Mouse (Mus musculus) embryonic facial prominence, embryonic 14.5 days (tissue): ENCODE measurements around the gene Tnc. TPM values are rescaled to one million over a fixed set of nuclear protein-coding genes. Genes with fewer than 3 reads are reported as not detected.

Source experiments
- ATAC-seq: fragments of 200-750 bp; cut with Nextera tagmentation; 2 replicates; pipeline ENCODE4 v1.8.0; 2017; ENCODE audit warnings: low read depth, moderate number of reproducible peaks, moderate TSS enrichment
- DNase-seq: peaks from one replicate; pipeline ENCODE4 v3.0.0-alpha.2; 2015; ENCODE audit warnings: low spot score
- H3K27ac ChIP-seq: fragments of 300-500 bp; sonication (generic); replicated peaks from 2 replicates; pipeline ENCODE4 v1.5.1; 2014; ENCODE audit warnings: low read depth, mild to moderate bottlenecking, low read length, moderate library complexity
- H3K27me3 ChIP-seq: fragments of 300-500 bp; sonication (generic); replicated peaks from 2 replicates; pipeline ENCODE4 v1.6.1; 2014; ENCODE audit warnings: low read length; ENCODE audit not compliant: control insufficient read depth, insufficient read depth
- H3K36me3 ChIP-seq: fragments of 300-500 bp; sonication (generic); 2 replicates; pipeline ENCODE4 v1.6.1; 2014; ENCODE audit warnings: low read length, mixed read lengths; ENCODE audit not compliant: control insufficient read depth, insufficient read depth
- H3K4me1 ChIP-seq: fragments of 300-500 bp; sonication (generic); 2 replicates; pipeline ENCODE4 v1.6.1; 2014; ENCODE audit warnings: antibody characterized with exemption, low read length; ENCODE audit not compliant: control insufficient read depth, insufficient read depth
- H3K4me2 ChIP-seq: fragments of 300-500 bp; sonication (generic); 2 replicates; pipeline ENCODE4 v1.6.1; 2014; ENCODE audit warnings: low read depth, mild to moderate bottlenecking, low read length, moderate library complexity, mixed read lengths
- H3K4me3 ChIP-seq: fragments of 300-500 bp; sonication (generic); 2 replicates; pipeline ENCODE4 v1.5.1; 2014; ENCODE audit warnings: low read depth, mild to moderate bottlenecking, low read length
- H3K9ac ChIP-seq: fragments of 300-500 bp; sonication (generic); 2 replicates; pipeline ENCODE4 v1.6.1; 2014; ENCODE audit warnings: low read depth, mild to moderate bottlenecking, low read length, moderate library complexity, mixed read lengths
- H3K9me3 ChIP-seq: fragments of 300-500 bp; sonication (generic); 2 replicates; pipeline ENCODE4 v1.6.1; 2016; ENCODE audit warnings: low read length; ENCODE audit not compliant: control insufficient read depth
- WGBS: fragments of 180-500 bp; shearing (Covaris S2); extraction: QIAGEN DNeasy Blood & Tissue Kit; methylation state at CpG from one replicate; pipeline ENCODE4 v1.1.7; 2014; 5-methylcytosine and 5-hydroxymethylcytosine counted together
- polyA plus RNA-seq: library from polyadenylated mRNA; unstranded; fragments of >200 nt; fragmentation: Nextera tagmentation; extraction: Ambion mirVana; gene quantifications from 2 replicates; pipeline ENCODE4 v1.2.1, GENCODE M21; 2014

Tnc gene
- polyA plus RNA-seq, 1 experiment from 2014 or later: 95.7 TPM

DNA sequence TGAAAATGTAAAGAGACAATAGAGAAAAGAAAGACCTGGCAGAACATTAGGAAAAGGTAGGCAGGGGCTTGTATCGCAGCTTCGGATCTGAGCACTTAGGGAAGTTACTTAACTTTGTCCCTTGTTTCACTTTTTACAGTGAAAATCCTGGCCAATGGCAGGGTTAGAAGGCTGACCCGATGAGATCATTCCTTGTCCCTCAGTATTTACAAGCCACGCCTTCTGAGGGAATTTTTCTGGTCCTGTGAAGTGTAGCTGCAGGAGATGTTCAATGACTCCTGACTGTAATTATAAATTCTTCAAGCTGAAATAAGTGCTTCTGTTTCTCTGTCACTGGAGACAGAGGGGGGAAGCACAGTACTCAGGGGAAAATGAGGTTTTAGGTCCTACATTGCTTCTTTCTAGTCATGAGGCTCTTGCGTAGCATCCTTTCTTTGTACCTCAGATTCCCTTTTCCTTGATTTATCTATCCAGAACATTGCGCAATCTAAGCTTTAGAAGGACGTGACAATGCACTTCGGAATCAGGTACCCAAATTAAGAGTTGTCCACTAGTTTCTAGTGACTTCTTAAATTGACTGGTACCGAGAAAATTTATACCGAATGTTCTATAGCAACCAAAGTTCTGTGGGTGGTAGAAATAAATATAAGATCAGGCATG, 25.8 kb downstream of the Tnc start:
- H3K4me3 ChIP-seq: no peak overlapping the region
- 0 out of 2 replicates have a peak, but pooled peaks cover 5% of the 10 kb centered on the region for H3K4me1 ChIP-seq
- H3K4me2 ChIP-seq: no peak overlapping the region
- H3K9ac ChIP-seq: no peak overlapping the region
- H3K27ac ChIP-seq: no peak overlapping the region
- no peak for ATAC-seq
- DNase-seq: no peak
- H3K27me3 ChIP-seq: no peaks in the 10 kb centered on the region
- H3K9me3 ChIP-seq: no peaks in the 10 kb centered on the region
- H3K36me3 ChIP-seq: peaks cover 30% of the 10 kb centered on the region; the same call in 1 of the 2 replicates
- WGBS: 85% methylated on average over 10 of the region's 10 CpGs

- Histone ChIP-seq H3K27ac (no peak overlapping the region), H3K4me2 (no peak overlapping the region), H3K4me3 (no peak overlapping the region), H3K4me1 (0 out of 2 replicates have a peak, but pooled peaks cover under 1% of the 10 kb centered on the region), H3K9me3 (no peaks in the 10 kb centered on the region), H3K36me3 (peaks cover 30% of the 10 kb centered on the region; the same call in 1 of the 2 replicates), H3K27me3 (no peaks in the 10 kb centered on the region), H3K9ac (no peak overlapping the region)
- no peak for DNase-seq
- no peak for ATAC-seq
- WGBS: 86% methylated on average over 8 of the region's 8 CpGs
These were observed 26.7 kb downstream of the Tnc start for GRCm38 (mm10) chr4:64020151-64020550.

GRCm38 (mm10) chr4:64011308-64011707, 35.5 kb downstream of the Tnc start:
- Histone ChIP-seq H3K4me1 (no peaks in the 10 kb centered on the region), H3K9ac (no peak overlapping the region), H3K27me3 (no peaks in the 10 kb centered on the region), H3K27ac (no peak overlapping the region), H3K4me2 (no peak overlapping the region), H3K36me3 (peaks cover 29% of the 10 kb centered on the region), H3K4me3 (no peak overlapping the region), H3K9me3 (no peaks in the 10 kb centered on the region)
- ATAC-seq: peak; percentile 47; the same call in 1 of the 2 replicates
- WGBS: 31% methylated on average over 2 of the region's 2 CpGs
- peak; percentile 39 for DNase-seq

DNA sequence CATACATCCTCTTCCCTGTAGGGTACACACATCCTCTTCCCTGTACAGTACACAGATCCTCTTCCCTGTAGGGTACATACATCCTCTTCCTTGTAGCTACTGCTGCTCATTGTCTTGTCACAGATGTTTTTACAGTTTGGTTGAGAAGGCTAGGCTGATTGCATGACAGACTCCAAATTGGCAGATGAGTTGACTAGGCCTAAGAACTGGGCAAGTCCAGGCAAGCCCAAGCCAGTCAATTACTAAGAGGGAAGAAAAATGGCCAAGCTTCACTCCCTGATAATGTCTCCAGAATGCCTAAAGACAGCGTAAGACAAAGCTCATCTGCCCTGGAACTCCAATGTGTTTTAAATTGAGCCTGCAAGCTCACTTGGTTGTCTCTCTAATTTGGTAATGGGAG, 36.9 kb downstream of the Tnc start:
- no peak for ATAC-seq
- Histone ChIP-seq H3K9ac (no peak overlapping the region), H3K27ac (no peak overlapping the region), H3K4me2 (no peak overlapping the region), H3K36me3 (peaks cover 34% of the 10 kb centered on the region), H3K9me3 (no peaks in the 10 kb centered on the region), H3K4me3 (no peak overlapping the region), H3K4me1 (no peaks in the 10 kb centered on the region), H3K27me3 (no peaks in the 10 kb centered on the region)
- 69% methylated on average over 1 of the region's 1 CpGs for WGBS
- no peak for DNase-seq

DNA sequence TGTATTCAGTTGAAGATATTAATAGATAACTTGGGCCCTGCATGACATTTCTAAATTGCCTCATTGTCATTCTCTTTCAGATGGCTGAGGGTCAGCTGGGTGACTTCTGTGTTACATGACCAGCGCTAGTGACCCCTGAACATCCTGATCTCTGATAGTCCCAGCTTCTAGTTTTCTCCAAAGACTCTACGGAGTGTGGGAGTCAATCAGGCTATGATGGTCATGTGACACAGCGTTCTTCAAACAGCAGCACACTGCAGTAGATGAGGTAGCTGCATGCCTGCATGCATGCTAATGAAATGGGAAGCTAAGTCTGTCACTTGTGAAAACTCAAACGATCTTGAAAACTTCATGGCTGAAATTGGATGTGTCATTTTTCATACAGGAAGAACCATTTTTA, 41.6 kb downstream of the Tnc start:
- no peak overlapping the region for H3K4me2 ChIP-seq
- no peak overlapping the region for H3K4me3 ChIP-seq
- H3K9me3 ChIP-seq: no peaks in the 10 kb centered on the region
- H3K36me3 ChIP-seq: peaks cover 29% of the 10 kb centered on the region
- WGBS: 87% methylated on average over 4 of the region's 4 CpGs
- H3K4me1 ChIP-seq: peaks cover 9% of the 10 kb centered on the region
- H3K27me3 ChIP-seq: no peaks in the 10 kb centered on the region
- DNase-seq (no peak), ATAC-seq (no peak)
- H3K27ac ChIP-seq: no peak overlapping the region
- no peak overlapping the region for H3K9ac ChIP-seq

DNA sequence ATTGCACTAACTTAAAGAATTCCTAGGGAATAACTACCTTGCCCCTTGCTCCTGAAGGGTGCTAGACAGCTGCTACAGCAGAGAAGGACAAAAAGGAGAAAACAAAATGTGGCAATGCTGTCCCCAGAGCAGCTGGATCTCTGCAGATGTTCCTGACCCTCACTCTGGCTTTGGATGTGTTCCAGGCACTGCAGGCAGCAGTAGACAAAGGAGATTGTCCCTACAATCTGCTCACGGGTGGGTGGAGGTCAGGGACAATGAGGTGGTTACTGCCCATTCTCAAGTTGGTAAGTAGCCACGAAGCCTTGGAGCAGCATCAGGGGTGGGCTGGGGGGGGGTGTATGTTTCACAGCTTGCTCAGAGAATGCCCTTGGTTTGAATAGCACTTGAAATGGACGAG, 43.1 kb downstream of the Tnc start:
- no peak for ATAC-seq
- H3K36me3 ChIP-seq: peaks cover 31% of the 10 kb centered on the region
- no peak overlapping the region for H3K4me2 ChIP-seq
- H3K9me3 ChIP-seq: no peaks in the 10 kb centered on the region
- H3K4me1 ChIP-seq: peaks cover 9% of the 10 kb centered on the region
- peak; percentile 35 for DNase-seq
- no peaks in the 10 kb centered on the region for H3K27me3 ChIP-seq
- no peak overlapping the region for H3K4me3 ChIP-seq
- H3K27ac ChIP-seq: no peak overlapping the region
- H3K9ac ChIP-seq: no peak overlapping the region
- WGBS: 62% methylated on average over 3 of the region's 3 CpGs

- no peak overlapping the region for H3K27ac ChIP-seq
- H3K9ac ChIP-seq: no peak overlapping the region
- H3K4me1 ChIP-seq: peaks cover 9% of the 10 kb centered on the region
- no peak overlapping the region for H3K4me2 ChIP-seq
- 59% methylated on average over 2 of the region's 2 CpGs for WGBS
- DNase-seq: peak; percentile 54
- no peaks in the 10 kb centered on the region for H3K27me3 ChIP-seq
- no peak overlapping the region for H3K4me3 ChIP-seq
- no peaks in the 10 kb centered on the region for H3K9me3 ChIP-seq
- H3K36me3 ChIP-seq: peaks cover 26% of the 10 kb centered on the region
- ATAC-seq: peak; percentile 77; the same call in 1 of the 2 replicates
These were observed 44.6 kb downstream of the Tnc start for GRCm38 (mm10) chr4:64002168-64002567.

DNA sequence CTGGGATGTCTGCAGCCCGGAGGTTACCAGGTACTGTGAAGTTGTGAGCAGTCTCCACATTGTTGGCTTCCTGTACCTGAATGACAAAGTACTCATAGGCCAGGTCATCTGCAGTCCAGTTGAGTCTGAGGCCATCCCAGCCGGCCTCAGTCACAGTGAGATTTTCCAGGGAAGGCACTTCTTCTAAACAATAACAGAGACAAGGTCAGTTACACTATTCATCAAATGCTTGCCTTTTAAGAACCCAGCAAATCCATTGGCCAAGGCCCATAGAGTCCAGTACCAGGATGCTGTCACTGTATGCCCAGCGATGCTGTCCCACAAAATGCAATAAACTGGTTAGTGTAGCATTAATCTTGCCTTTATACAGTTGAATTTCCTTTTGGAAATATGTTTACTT, 46.0 kb downstream of the Tnc start:
- Histone ChIP-seq H3K27ac (no peak overlapping the region), H3K4me3 (no peak overlapping the region), H3K4me1 (peaks cover 9% of the 10 kb centered on the region), H3K4me2 (no peak overlapping the region), H3K9me3 (no peaks in the 10 kb centered on the region), H3K27me3 (no peaks in the 10 kb centered on the region), H3K9ac (no peak overlapping the region), H3K36me3 (peaks cover 22% of the 10 kb centered on the region)
- DNase-seq: no peak
- no peak for ATAC-seq
- 81% methylated on average over 3 of the region's 3 CpGs for WGBS

- H3K36me3 ChIP-seq: peaks cover 25% of the 10 kb centered on the region
- no peaks in the 10 kb centered on the region for H3K9me3 ChIP-seq
- DNase-seq: no peak
- no peaks in the 10 kb centered on the region for H3K27me3 ChIP-seq
- H3K27ac ChIP-seq: no peak overlapping the region
- H3K4me2 ChIP-seq: no peak overlapping the region
- H3K4me1 ChIP-seq: peaks cover 9% of the 10 kb centered on the region
- H3K4me3 ChIP-seq: no peak overlapping the region
- WGBS: 91% methylated on average over 4 of the region's 4 CpGs
- no peak for ATAC-seq
- no peak overlapping the region for H3K9ac ChIP-seq
These were observed 46.5 kb downstream of the Tnc start for GRCm38 (mm10) chr4:64000293-64000692.
